Mouse (Mus musculus): ENCODE results near the gene Slc13a3.

Gene Slc13a3

DNA sequence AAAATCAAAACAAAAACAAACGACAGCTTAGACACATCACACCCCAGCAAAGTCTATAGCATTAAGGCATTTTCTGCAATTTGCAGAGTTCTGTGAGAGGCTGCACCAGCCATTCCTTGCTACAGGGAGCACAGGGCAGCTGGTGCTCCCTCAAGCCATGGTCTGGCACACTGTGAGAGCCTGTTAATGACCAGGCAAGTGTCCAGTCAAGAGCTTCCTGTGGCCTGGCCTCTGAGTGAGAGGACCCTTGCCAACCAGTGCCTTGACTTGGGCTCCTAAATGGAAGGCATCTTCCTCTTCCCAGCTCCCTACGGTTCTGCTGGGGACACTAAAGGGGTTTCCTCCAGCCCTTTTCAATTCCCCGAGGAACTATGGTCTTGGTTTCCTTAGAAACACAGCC, 59.1 kb downstream of the Slc13a3 start:
- no peak for DNase-seq (ENCODE audit: low spot score)

DNA sequence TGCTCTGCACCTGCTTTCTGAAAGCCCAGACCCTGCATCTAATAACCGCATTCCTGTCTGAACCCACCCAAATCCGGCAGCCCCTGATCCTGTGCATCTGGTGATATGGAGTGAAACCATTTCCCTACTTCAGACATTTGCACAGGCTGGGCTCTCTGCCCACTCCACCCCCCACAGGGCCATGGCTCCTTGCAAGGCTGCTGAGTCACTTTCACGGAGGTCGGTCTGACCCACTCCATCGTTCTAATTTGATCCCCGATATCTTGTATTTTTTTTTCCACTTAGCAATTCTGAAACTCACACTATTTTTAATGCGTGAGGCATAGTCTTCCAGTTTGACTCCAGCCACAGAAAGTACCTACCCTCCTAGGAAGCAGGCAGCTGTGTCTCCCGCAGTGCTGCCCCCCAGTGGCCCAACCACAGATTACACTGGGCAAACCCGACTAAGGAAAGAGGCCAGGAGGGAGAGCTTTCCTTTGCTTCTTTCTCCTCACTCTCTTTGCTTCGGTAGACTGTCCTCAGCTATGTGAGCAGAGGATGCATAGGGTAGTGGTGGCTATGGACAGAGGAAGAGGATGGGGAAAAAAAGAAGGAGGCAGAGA, 65.2 kb downstream of the Slc13a3 start:
- peak; percentile 77 for DNase-seq (ENCODE audit: low spot score)

DNA sequence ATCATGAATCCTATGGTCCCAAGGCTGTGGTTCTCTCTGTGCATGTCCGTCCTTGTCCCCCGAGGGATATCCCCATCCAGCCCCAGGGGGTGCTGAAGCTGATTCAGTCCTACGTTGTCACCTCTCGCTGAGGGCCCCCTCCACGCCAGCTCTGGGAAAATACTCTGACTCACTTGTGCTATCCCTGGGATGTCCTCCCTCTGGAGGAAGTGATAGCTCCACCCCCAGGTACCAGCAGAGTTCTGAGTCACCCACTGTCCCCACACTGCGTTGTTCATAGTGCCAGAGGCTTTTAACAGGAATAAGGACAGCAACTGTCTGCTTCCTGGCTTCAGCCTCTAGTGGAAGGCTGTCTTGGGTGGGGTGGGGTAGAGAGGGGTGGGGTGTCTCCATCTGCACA, 67.7 kb downstream of the Slc13a3 start:
- DNase-seq (ENCODE audit: low spot score) = no peak

- no peak for DNase-seq (ENCODE audit: low spot score)
These were observed 68.1 kb downstream of the Slc13a3 start for GRCm38 (mm10) chr2:165404951-165405350.

DNA sequence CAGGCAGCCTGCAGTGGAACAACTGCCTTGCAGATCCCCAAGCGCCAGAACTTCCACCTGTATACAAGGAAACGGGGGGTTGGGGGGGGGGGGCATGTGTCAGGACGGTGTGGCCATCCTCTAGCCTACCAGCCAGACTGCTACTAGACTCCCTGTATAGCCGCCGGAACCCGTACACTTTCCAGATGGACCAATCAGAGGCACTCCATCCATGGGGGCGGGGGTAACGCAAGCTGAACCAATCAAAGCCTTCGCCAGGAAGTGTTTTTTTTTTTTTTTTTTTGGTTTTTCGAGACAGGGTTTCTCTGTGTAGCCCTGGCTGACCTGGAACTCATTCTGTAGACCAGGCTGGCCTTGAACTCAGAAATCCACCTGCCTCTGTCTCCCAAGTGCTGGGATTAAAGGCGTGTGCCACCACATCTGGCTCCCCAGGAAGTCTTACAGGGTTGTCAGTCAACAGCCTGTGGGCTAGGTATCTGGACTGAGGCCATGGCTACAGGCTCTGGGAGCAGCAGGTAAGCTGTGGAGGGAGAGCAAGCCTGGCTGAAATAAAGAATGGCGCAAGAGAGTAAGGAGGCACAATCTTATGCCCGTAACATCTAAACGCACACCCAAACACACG, 74.8 kb downstream of the Slc13a3 start:
- no peak for DNase-seq (ENCODE audit: low spot score)

GRCm38 (mm10) chr2:165397502-165398163, 75.4 kb downstream of the Slc13a3 start:
- DNase-seq (ENCODE audit: low spot score) = peak; percentile 55

DNA sequence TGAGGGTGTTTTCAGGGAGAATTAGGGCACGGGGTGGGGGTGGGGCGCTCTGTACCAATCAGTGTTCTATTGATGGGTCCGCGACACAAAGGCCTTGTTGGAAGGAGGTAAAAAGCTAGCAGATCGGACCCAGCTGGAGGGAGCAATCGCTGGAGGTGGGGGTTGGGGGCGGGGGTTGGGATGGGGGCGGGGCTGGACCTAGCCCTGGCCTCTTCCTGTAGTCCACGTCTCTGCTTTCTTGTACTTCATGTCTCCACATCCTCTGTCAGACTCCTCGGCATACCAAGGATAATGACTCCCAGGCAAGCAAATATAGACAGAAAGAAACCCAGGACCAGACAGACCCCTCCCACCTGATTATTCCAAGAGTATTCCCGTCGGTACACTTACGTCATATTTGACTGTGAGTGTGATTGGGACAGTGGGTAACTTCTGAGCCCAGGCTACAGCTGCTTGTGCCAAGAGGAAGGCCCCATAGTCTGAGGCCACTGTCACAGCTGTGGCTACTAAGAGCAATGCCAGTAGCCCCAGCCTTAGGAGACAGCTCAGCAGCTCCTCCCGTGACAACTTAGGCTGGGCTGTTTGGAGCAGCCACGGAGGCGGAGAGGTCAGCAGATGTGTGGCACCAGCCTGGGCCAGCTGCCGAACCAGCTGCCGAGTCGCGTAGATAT, 76.1 kb downstream of the Slc13a3 start:
- DNase-seq (ENCODE audit: low spot score) = no peak

GRCm38 (mm10) chr2:165392156-165392555, 80.9 kb downstream of the Slc13a3 start:
- DNase-seq (ENCODE audit: low spot score) = no peak

- DNase-seq (ENCODE audit: low spot score) = no peak
These were observed 81.5 kb downstream of the Slc13a3 start for GRCm38 (mm10) chr2:165391561-165391960.

DNA sequence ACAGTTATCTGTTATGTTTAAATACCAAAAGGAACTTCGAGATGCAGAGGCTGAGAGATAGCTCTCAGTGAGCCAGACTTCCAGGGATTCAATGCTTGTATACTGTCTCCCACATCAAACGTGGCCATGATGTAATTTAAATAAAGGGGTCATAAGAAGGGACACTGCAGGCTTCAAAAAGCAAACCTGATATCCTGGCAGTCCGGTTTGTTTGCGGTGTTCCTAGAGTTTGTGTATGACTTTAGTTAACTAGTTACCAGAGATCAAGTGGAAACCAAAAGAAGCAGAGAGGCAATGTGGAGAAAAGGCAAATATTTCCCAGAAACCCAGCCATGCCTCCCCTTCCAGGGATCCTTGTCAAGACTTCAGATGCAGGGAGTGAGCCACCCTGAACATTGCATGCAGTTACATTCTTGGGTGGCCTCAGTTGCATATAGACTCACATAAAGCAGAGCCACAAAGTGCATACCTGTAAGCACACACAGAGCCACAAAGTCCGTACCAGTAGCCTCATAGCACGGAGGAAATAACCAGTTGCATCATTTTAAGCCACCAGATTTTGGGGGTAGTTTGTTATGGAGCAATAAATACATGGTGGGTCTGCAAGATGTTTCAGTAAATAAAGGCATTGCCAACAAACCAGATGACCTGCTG, 83.6 kb downstream of the Slc13a3 start:
- DNase-seq (ENCODE audit: low spot score) = no peak

DNA sequence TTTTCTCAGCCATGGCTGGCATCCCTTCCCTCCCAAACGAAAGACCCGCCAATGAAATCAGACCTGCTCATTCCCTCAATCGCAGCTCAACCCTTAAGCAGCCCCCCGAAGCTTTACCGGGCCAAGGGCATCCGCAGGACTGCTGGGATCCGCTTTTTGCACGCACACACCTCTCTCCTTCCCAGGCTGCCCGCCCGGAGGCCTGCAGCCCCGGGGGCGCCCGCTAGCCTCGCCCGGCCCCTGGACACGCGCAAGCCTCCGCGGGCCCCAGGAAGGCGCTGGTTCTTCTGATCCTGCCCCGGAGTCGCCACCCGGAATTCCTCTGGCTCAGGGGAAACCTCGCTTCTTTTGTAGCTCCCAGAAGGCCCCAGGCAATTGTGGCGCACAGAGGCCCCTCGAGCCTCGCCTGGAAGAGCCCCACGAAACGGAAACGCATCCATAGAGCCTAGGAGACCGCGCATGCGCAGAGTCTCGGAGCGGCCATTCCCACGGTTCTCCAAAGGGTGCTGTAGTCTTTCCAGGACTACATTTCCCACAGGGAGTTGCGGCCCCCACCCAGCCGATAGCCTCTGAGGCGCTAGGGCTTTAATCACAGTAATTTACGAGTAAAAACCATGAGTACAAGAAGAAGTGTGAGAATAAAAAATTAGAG, 85.1 kb downstream of the Slc13a3 start, which contains the start of gene Zfp334:
Zfp334 (minus strand) TSS at position 416 of the 652 bp plus-strand sequence.
- DNase-seq (ENCODE audit: low spot score) = peak; percentile 90

GRCm38 (mm10) chr2:165387370-165387769, 85.7 kb downstream of the Slc13a3 start:
- no peak for DNase-seq (ENCODE audit: low spot score)

DNA sequence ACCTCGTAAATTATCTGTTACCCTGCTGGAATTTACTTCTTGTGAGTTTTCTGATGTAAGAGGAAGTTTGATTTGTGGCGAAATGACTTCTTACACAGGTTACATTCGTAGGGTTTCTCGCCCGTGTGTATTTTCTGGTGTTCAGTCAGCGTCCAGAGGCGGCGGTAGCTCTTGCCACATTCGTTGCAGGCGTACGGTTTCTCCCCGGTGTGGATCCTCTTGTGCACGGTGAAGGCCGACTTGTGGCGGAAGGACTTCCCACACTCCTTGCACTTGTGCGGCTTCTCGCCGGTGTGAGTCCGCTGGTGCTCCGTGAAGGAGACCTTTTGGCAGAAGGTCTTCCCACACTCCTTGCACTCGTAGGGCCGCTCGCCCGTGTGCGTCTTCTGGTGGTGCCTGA, 93.0 kb downstream of the Slc13a3 start:
- DNase-seq (ENCODE audit: low spot score) = no peak

DNA sequence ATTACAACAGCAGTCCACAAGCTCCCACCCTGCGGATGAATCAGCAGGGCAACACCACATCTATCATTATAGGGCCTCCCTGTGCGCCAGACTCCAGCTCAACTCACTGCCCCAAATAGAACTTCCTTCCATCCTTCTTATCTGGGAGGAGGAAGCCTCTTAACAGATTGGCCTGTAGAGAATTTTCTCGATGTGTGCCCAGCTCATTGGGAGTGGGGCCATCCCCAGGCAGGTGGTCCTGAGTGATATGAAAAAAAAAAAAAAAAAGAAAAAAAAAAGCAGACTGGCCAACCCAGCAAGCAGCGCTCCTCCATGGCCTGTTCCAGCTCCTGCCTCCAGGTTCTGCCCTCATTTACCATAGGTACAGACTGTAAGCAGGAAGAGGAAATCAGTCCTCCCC, 97.0 kb downstream of the Slc13a3 start:
- DNase-seq (ENCODE audit: low spot score) = no peak

DNA sequence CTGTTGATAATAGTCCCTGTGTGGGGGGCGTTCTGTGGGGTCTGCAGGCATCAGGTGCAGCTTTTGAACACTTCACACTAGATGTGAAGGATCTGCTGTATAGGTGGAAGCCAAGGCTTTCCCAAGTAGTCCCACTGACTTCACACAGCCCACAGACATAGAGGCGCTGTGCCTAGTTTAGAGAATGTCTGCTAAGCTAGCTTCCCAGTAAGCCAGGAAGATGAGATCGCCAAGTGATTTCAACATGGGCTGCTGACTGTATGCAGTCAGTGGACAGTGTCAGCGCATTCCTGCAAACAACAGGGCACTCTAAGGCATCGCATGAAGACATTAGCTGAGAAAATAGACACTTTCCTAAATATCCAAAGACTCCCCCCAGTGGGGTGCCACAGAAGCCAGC, 97.6 kb downstream of the Slc13a3 start:
- no peak for DNase-seq (ENCODE audit: low spot score)

GRCm38 (mm10) chr2:165371066-165371465, 102.0 kb downstream of the Slc13a3 start:
- DNase-seq (ENCODE audit: low spot score) = no peak

- no peak for DNase-seq (ENCODE audit: low spot score)
These were observed 102.7 kb downstream of the Slc13a3 start for GRCm38 (mm10) chr2:165370348-165370747.

DNA sequence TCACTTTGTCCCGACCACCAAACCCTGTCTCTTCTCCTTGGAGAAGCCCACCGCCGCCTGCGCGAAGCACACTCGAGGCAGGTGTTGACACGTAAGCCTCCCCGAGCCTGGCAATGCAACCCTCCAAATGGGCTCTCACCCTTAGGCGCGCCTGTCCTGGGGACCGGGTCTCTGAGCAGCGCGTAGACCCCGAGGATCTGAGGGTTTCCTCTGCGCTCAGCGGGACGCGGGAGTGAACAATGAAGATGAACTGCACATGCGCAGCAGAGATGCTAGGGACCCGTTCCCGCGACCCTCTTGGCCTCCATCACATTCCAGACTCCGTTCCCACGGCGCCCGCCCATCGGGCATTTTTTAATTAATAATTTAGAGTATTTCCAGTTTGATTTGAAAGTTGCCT, 104.5 kb downstream of the Slc13a3 start, which contains the start of gene Zfp663:
Zfp663 (minus strand) TSS at position 234 of the 400 bp plus-strand sequence.
- no peak for DNase-seq (ENCODE audit: low spot score)

DNA sequence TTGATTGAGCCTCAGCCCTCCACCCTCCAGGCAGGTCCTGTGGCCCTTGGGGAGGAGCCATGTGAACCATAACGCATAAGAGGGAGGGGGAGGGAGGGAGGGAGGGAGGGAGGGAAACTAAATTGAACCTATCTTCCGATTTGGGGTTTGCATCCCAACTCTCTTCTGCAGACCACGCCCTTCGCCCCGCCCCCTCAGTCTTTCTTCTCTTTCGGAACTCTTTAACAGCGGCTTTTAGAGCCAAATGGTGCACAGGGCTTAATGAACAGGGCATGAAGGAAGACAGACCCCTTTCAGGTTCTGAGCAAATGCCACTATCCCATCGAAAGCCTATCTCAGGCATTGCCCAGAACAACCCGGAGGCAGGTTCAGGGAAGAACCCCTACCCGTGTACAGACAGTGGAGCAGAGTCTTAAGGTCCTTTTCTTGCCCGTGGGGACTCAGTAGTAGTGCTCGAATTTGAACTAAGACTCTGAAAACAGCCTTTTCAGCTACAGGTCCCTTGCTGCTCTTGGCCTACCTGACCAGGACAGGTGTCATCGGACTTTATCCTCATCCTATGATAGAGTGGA, 105.1 kb downstream of the Slc13a3 start:
- no peak for DNase-seq (ENCODE audit: low spot score)

GRCm38 (mm10) chr2:165367047-165367520, 105.9 kb downstream of the Slc13a3 start:
- DNase-seq (ENCODE audit: low spot score) = no peak
